Mouse (Mus musculus) megakaryocyte, embryonic 14.5 days (primary cell): Measurements from ENCODE around the gene Sp100. TPM values are rescaled to one million over a fixed set of nuclear protein-coding genes. Genes with fewer than 3 reads are reported as not detected.

Experiments
- H3K27me3 ChIP-seq: replicated peaks from 2 replicates; pipeline ENCODE3; 2012; ENCODE audit warnings: inconsistent platforms
- H3K36me3 ChIP-seq: replicated peaks from 2 replicates; pipeline ENCODE3; 2012; ENCODE audit warnings: low read length, inconsistent platforms, mixed read lengths
- H3K4me1 ChIP-seq: 2 replicates; pipeline ENCODE4 v1.6.1; 2012; ENCODE audit warnings: inconsistent platforms
- H3K4me3 ChIP-seq: replicated peaks from 2 replicates; pipeline ENCODE3; 2012; ENCODE audit warnings: moderate library complexity, mild to moderate bottlenecking, inconsistent platforms
- H3K9me3 ChIP-seq: 2 replicates; pipeline ENCODE4 v1.6.1; 2012; ENCODE audit warnings: inconsistent platforms
- FLI1 ChIP-seq: IDR thresholded peaks from 2 replicates; pipeline ENCODE4 v1.6.1; 2012; ENCODE audit warnings: low read length, inconsistent platforms, mixed read lengths
- GATA1 ChIP-seq: IDR thresholded peaks from 3 replicates; pipeline ENCODE4 v1.6.1; 2012; ENCODE audit warnings: mixed read lengths, low read length, inconsistent platforms, borderline replicate concordance
- polyA plus RNA-seq: library from polyadenylated mRNA; stranded (reverse); fragments of >175 nt; gene quantifications from 2 replicates; pipeline ENCODE4 v1.2.3, GENCODE M21; 2012; ENCODE audit warnings: low replicate concordance; ENCODE audit not compliant: insufficient read depth

The Sp100 gene
- polyA plus RNA-seq, 1 experiment, result 8.0 TPM

- Histone ChIP-seq H3K4me3 (no peak overlapping the region), H3K9me3 (no peaks in the 10 kb centered on the region), H3K36me3 (no peaks in the 10 kb centered on the region), H3K4me1 (peaks cover 46% of the 10 kb centered on the region), H3K27me3 (peaks cover 4% of the 10 kb centered on the region)
- TF ChIP-seq FLI1, result no peak
- TF ChIP-seq GATA1, result no peak
Observed at GRCm38 (mm10) chr1:85750650-85751049, 100.9 kb downstream of the Sp100 start.

- Histone ChIP-seq H3K4me1 (peaks cover 39% of the 10 kb centered on the region), H3K4me3 (peak overlapping the region; percentile 77), H3K27me3 (peaks cover 4% of the 10 kb centered on the region), H3K9me3 (no peaks in the 10 kb centered on the region), H3K36me3 (no peaks in the 10 kb centered on the region)
- TF ChIP-seq GATA1 (no peak), FLI1 (no peak)
Observed at GRCm38 (mm10) chr1:85751494-85751893, 101.7 kb downstream of the Sp100 start.

- TF ChIP-seq FLI1 (no peak), GATA1 (no peak)
- Histone ChIP-seq H3K27me3 (peaks cover 7% of the 10 kb centered on the region), H3K4me3 (peak overlapping the region; percentile 77), H3K4me1 (peaks cover 39% of the 10 kb centered on the region), H3K9me3 (no peaks in the 10 kb centered on the region), H3K36me3 (no peaks in the 10 kb centered on the region)
Observed at GRCm38 (mm10) chr1:85751932-85752680, 102.3 kb downstream of the Sp100 start.

- H3K4me1 ChIP-seq, result peaks cover 19% of the 10 kb centered on the region
- H3K27me3 ChIP-seq, result peaks cover 18% of the 10 kb centered on the region
- TF ChIP-seq FLI1, result no peak
- TF ChIP-seq GATA1, result no peak
- no peaks in the 10 kb centered on the region for H3K36me3 ChIP-seq
- H3K4me3 ChIP-seq, result no peak overlapping the region
- H3K9me3 ChIP-seq, result no peaks in the 10 kb centered on the region
Observed at GRCm38 (mm10) chr1:85757531-85758230, 107.9 kb downstream of the Sp100 start.

- TF ChIP-seq GATA1 (no peak), FLI1 (no peak)
- Histone ChIP-seq H3K4me1 (peaks cover 26% of the 10 kb centered on the region), H3K4me3 (peak overlapping the region; percentile 71), H3K9me3 (no peaks in the 10 kb centered on the region), H3K27me3 (peaks cover 18% of the 10 kb centered on the region), H3K36me3 (no peaks in the 10 kb centered on the region)
Observed at GRCm38 (mm10) chr1:85758231-85758968, 108.6 kb downstream of the Sp100 start.

GRCm38 (mm10) chr1:85758969-85759293, 109.1 kb downstream of the Sp100 start:
- Histone ChIP-seq H3K27me3 (peaks cover 18% of the 10 kb centered on the region), H3K9me3 (no peaks in the 10 kb centered on the region), H3K36me3 (no peaks in the 10 kb centered on the region), H3K4me1 (peaks cover 29% of the 10 kb centered on the region), H3K4me3 (no peak overlapping the region)
- TF ChIP-seq GATA1 (no peak), FLI1 (no peak)

Other genes with a start within 250 kb of the Sp100 start
- gene G530012D18Rik, start 74.3 kb upstream of the Sp100 start, polyA plus RNA-seq, result not detected in 2 replicates
- 7.2 and 10.5 TPM in 2 replicates for gene Sp110, start 51.2 kb upstream of the Sp100 start, polyA plus RNA-seq
- 1.3 and 8.1 TPM in 2 replicates for gene Sp140, start 49.6 kb upstream of the Sp100 start, polyA plus RNA-seq
- 5.2 TPM in 1 of 2 replicates, not detected in the other for gene A630001G21Rik, start 128.7 kb downstream of the Sp100 start, polyA plus RNA-seq
- 9.3 and 12.9 TPM in 2 replicates for gene Cab39, start 143.5 kb downstream of the Sp100 start, polyA plus RNA-seq
- gene Itm2c, start 244.3 kb downstream of the Sp100 start, polyA plus RNA-seq, result 10.0 and 50.2 TPM in 2 replicates